Mouse (Mus musculus): Measurements from ENCODE around the gene Hdac8. TPM values are rescaled to one million over a fixed set of nuclear protein-coding genes. Genes with fewer than 3 reads are reported as not detected.

Gene Hdac8
- polyA plus RNA-seq, 1 experiment from 2014 or later, result 18.0 TPM

GRCm38 (mm10) chrX:102319696-102320095, 185.5 kb downstream of the Hdac8 start:
- peaks cover 17% of the 10 kb centered on the region; the same call in 1 of the 2 replicates for H3K27me3 ChIP-seq
- H3K36me3 ChIP-seq, result no peaks in the 10 kb centered on the region
- 40% methylated on average over 3 of the region's 3 CpGs for WGBS
- no peak for ATAC-seq (ENCODE audit: insufficient number of reproducible peaks, insufficient read depth, low FRiP score, low TSS enrichment, low read depth)
- H3K27ac ChIP-seq, result no peak overlapping the region
- H3K4me1 ChIP-seq, result no peaks in the 10 kb centered on the region
- no peak overlapping the region for H3K4me3 ChIP-seq
- no peak overlapping the region for H3K9ac ChIP-seq
- no peaks in the 10 kb centered on the region for H3K9me3 ChIP-seq
- H3K4me2 ChIP-seq, result no peak overlapping the region

DNA sequence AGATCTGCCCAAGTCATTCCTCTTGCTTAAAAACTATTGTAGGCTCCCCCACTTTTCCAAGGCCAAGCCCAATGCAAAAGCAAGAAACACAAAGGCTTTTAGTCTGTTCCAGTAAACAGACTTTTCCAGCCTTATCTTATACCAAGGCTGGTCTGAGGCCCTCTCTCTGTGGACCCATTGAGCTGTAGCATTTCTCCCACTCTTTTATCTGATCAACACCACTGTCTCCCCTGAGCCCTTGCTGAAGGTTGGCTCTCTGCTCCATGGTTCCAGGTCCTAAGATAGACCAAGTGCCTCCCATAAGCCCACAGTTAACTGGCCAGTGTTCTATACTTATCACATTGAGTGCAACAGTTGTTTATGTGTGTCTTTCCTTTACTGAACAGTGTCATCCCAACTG, 185.9 kb downstream of the Hdac8 start:
- Histone ChIP-seq H3K4me3 (no peak overlapping the region), H3K27me3 (peaks cover 18% of the 10 kb centered on the region; the same call in 1 of the 2 replicates), H3K4me1 (no peaks in the 10 kb centered on the region), H3K27ac (no peak overlapping the region), H3K9me3 (no peaks in the 10 kb centered on the region), H3K9ac (no peak overlapping the region), H3K36me3 (no peaks in the 10 kb centered on the region), H3K4me2 (no peak overlapping the region)
- no peak for ATAC-seq (ENCODE audit: insufficient number of reproducible peaks, insufficient read depth, low FRiP score, low TSS enrichment, low read depth)

- no peak overlapping the region for H3K4me2 ChIP-seq
- H3K4me1 ChIP-seq, result no peaks in the 10 kb centered on the region
- H3K27me3 ChIP-seq, result peaks cover 22% of the 10 kb centered on the region; the same call in 1 of the 2 replicates
- H3K36me3 ChIP-seq, result no peaks in the 10 kb centered on the region
- no peak overlapping the region for H3K4me3 ChIP-seq
- H3K9ac ChIP-seq, result no peak overlapping the region
- H3K9me3 ChIP-seq, result no peaks in the 10 kb centered on the region
- H3K27ac ChIP-seq, result no peak overlapping the region
- 86% methylated on average over 5 of the region's 5 CpGs for WGBS
- ATAC-seq (ENCODE audit: insufficient number of reproducible peaks, insufficient read depth, low FRiP score, low TSS enrichment, low read depth), result no peak
These were observed 186.4 kb downstream of the Hdac8 start for GRCm38 (mm10) chrX:102318782-102319181.

DNA sequence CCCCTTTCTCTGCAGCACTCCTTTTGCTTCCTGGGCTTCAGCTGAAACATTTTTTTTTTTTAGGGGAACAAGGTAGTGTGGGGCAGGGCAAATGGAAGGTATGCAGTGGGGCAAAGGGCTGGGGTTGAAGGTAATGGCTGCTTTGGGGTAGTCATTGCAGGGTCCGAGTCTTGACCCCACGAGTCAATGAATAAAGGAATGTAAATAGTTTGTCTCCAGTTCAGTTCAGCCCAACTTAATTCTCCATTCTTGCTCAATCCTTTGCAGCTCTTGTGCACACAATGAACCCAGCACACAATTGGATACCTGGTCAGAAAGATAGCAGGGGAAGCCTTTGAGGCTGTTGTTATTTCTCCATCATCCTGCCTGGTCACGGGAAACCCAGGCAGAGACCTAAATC, 194.0 kb downstream of the Hdac8 start:
- ATAC-seq (ENCODE audit: insufficient number of reproducible peaks, insufficient read depth, low FRiP score, low TSS enrichment, low read depth), result no peak
- Histone ChIP-seq H3K9me3 (no peaks in the 10 kb centered on the region), H3K27ac (no peak overlapping the region), H3K4me2 (no peak overlapping the region), H3K4me3 (no peak overlapping the region), H3K36me3 (no peaks in the 10 kb centered on the region), H3K9ac (no peak overlapping the region), H3K27me3 (peaks cover 59% of the 10 kb centered on the region), H3K4me1 (peaks cover 12% of the 10 kb centered on the region)
- WGBS, result 83% methylated on average over 3 of the region's 3 CpGs

DNA sequence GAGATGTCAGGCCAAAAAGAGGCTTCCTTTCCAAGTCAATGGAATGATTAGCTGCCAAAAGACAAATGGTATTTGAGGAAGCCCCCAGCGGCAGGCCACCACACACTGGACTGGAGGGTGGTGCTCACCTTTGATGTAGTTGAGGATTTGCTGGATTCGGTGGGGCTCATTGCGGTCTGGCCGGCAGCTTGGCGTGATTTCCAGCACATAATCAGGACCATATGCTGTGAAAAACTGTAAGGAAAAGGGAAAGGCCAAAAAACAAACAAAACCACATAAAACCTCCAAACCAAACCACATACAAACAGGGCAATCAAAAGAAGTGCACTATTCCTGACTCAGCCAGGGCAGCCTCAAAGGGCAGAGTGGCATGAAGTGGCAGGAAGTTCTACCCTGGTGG, 197.6 kb downstream of the Hdac8 start:
- WGBS, result 34% methylated on average over 5 of the region's 5 CpGs
- Histone ChIP-seq H3K27me3 (peaks cover 79% of the 10 kb centered on the region), H3K9ac (no peak overlapping the region), H3K27ac (peak overlapping the region; percentile 22; the same call in 1 of the 2 replicates), H3K4me1 (peaks cover 20% of the 10 kb centered on the region), H3K4me2 (no peak overlapping the region), H3K9me3 (no peaks in the 10 kb centered on the region), H3K36me3 (no peaks in the 10 kb centered on the region), H3K4me3 (no peak overlapping the region)
- no peak for ATAC-seq (ENCODE audit: insufficient number of reproducible peaks, insufficient read depth, low FRiP score, low TSS enrichment, low read depth)

GRCm38 (mm10) chrX:102305806-102306205, 199.4 kb downstream of the Hdac8 start:
- ATAC-seq (ENCODE audit: insufficient number of reproducible peaks, insufficient read depth, low FRiP score, low TSS enrichment, low read depth), result no peak
- Histone ChIP-seq H3K4me2 (no peak overlapping the region), H3K27ac (no peak overlapping the region), H3K9ac (no peak overlapping the region), H3K36me3 (no peaks in the 10 kb centered on the region), H3K4me1 (peaks cover 20% of the 10 kb centered on the region), H3K27me3 (peaks cover 68% of the 10 kb centered on the region), H3K9me3 (no peaks in the 10 kb centered on the region), H3K4me3 (no peak overlapping the region)
- WGBS, result 68% methylated on average over 4 of the region's 4 CpGs

GRCm38 (mm10) chrX:102304914-102305313, 200.2 kb downstream of the Hdac8 start:
- H3K36me3 ChIP-seq, result no peaks in the 10 kb centered on the region
- no peak overlapping the region for H3K4me3 ChIP-seq
- H3K27me3 ChIP-seq, result peaks cover 61% of the 10 kb centered on the region
- H3K9ac ChIP-seq, result no peak overlapping the region
- H3K4me2 ChIP-seq, result no peak overlapping the region
- H3K4me1 ChIP-seq, result peaks cover 20% of the 10 kb centered on the region
- no peak overlapping the region for H3K27ac ChIP-seq
- no peaks in the 10 kb centered on the region for H3K9me3 ChIP-seq
- WGBS, result 70% methylated on average over 4 of the region's 4 CpGs
- no peak for ATAC-seq (ENCODE audit: insufficient number of reproducible peaks, insufficient read depth, low FRiP score, low TSS enrichment, low read depth)

- Histone ChIP-seq H3K36me3 (no peaks in the 10 kb centered on the region), H3K9me3 (no peaks in the 10 kb centered on the region), H3K4me2 (no peak overlapping the region), H3K4me1 (peaks cover 15% of the 10 kb centered on the region), H3K4me3 (no peak overlapping the region), H3K27me3 (peaks cover 46% of the 10 kb centered on the region), H3K9ac (no peak overlapping the region), H3K27ac (no peak overlapping the region)
- no peak for ATAC-seq (ENCODE audit: insufficient number of reproducible peaks, insufficient read depth, low FRiP score, low TSS enrichment, low read depth)
- 48% methylated on average over 3 of the region's 3 CpGs for WGBS
These were observed 202.7 kb downstream of the Hdac8 start for GRCm38 (mm10) chrX:102302476-102302875.

- Histone ChIP-seq H3K4me3 (no peak overlapping the region), H3K27me3 (peaks cover 33% of the 10 kb centered on the region; the same call in 1 of the 2 replicates), H3K36me3 (no peaks in the 10 kb centered on the region), H3K4me1 (peaks cover 8% of the 10 kb centered on the region), H3K4me2 (no peak overlapping the region), H3K9ac (no peak overlapping the region), H3K9me3 (no peaks in the 10 kb centered on the region), H3K27ac (no peak overlapping the region)
- WGBS, result 32% methylated on average over 3 of the region's 3 CpGs
- ATAC-seq (ENCODE audit: insufficient number of reproducible peaks, insufficient read depth, low FRiP score, low TSS enrichment, low read depth), result no peak
These were observed 220.3 kb downstream of the Hdac8 start for GRCm38 (mm10) chrX:102284889-102285288.

DNA sequence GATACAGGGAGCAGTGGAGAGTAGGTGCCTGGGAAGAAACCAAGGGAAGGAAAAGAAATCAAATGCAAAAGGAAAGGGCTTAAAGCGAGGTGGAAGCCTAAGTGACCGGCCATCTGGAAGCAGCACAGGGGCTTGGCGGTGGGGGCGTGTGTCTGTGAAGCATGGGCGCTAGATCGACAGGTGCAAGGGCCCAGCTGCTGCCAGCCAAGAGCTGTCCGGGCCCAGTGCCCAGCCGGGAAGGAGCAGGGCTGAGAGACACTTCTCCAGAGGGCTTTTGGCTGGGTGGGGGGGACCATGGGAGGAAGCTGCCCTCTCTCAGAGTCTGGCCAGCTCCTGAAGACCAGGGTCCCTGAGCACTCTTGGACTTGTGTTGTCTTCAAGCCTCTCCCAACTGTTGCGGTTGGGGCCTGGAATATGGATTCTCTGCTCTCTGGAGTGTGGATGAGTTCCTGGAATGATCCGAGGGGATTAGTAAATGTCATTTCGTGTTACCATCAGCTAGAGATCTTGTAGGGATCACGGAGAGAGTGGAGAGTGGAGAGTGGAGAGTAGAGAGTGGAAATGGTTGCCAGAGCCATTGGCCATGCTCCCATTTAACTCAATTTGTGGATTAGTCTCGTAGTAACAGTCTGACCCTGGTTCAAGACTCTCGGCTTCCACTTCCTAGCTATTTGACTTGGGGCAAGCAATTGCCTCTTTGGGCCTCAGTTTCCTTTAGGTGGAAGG, 242.4 kb downstream of the Hdac8 start:
- Histone ChIP-seq H3K9me3 (no peaks in the 10 kb centered on the region), H3K36me3 (no peaks in the 10 kb centered on the region), H3K4me3 (no peak overlapping the region), H3K9ac (no peak overlapping the region), H3K4me2 (no peak overlapping the region), H3K27me3 (peaks cover 44% of the 10 kb centered on the region), H3K27ac (no peak overlapping the region), H3K4me1 (no peaks in the 10 kb centered on the region)
- WGBS, result 80% methylated on average over 14 of the region's 14 CpGs
- no peak for ATAC-seq (ENCODE audit: insufficient number of reproducible peaks, insufficient read depth, low FRiP score, low TSS enrichment, low read depth)

- Histone ChIP-seq H3K27ac (no peak overlapping the region), H3K4me2 (no peak overlapping the region), H3K4me1 (no peaks in the 10 kb centered on the region), H3K27me3 (peaks cover 44% of the 10 kb centered on the region), H3K9ac (no peak overlapping the region), H3K36me3 (no peaks in the 10 kb centered on the region), H3K9me3 (no peaks in the 10 kb centered on the region), H3K4me3 (no peak overlapping the region)
- WGBS, result 81% methylated on average over 4 of the region's 4 CpGs
- ATAC-seq (ENCODE audit: insufficient number of reproducible peaks, insufficient read depth, low FRiP score, low TSS enrichment, low read depth), result no peak
These were observed 245.4 kb downstream of the Hdac8 start for GRCm38 (mm10) chrX:102259772-102260171.

GRCm38 (mm10) chrX:102253892-102254291, 251.3 kb downstream of the Hdac8 start:
- Histone ChIP-seq H3K27ac (no peak overlapping the region), H3K4me2 (peak overlapping the region; percentile 49), H3K36me3 (no peaks in the 10 kb centered on the region), H3K4me1 (peaks cover 4% of the 10 kb centered on the region; the same call in 1 of the 2 replicates), H3K4me3 (peak overlapping the region; percentile 24), H3K27me3 (peaks cover 56% of the 10 kb centered on the region), H3K9me3 (no peaks in the 10 kb centered on the region), H3K9ac (no peak overlapping the region)
- ATAC-seq (ENCODE audit: insufficient number of reproducible peaks, insufficient read depth, low FRiP score, low TSS enrichment, low read depth), result no peak
- WGBS, result 22% methylated on average over 7 of the region's 7 CpGs
